10 mouse cellular contexts compared by ENCODE assay signal in the genomic region with DNA sequence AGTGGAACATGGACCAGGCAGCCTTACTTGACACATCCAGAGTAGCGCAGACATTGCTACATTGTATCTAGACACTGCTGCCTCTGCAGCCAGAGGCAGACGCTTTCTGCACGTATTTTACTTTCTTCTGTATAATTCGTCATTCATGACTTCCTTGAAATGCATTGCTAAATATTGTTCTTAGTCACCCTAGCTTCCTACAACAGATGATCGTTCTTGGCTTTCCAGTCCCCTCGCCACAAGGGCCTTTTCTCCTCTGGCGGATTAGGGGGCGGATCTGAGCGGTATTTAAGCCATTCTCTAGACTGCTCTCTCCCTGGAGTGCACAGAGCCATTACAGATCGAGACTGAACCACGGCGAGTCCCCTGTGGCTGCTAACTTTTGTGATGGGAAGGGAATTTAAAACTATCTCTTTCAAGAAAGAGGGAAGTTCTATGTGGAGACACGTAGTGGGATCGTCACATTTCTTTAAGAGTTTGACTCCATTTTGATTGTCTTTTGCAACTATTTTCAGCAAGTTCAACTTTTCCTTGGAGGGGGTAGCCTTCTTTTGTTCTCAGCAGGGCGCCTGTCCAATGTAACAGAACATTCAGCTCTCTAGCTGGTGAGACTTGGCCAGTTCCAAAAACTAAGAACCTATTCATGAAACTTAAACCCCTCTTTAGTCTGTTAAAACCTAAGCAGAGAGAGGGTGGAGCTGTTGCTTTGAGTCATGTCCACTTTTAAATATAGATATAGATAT. TPM values are rescaled to one million over a fixed set of nuclear protein-coding genes. Genes with fewer than 3 reads are reported as not detected.
DNase-seq lines count a peak whose midpoint lies in the region; ATAC-seq and TF ChIP-seq lines count a peak whose summit lies in the region.
"Had no signal": no experiment of that assay in that cellular context is flagged by ENCODE, and none has a peak within 500 bp of the region (broad histone marks: within the 10 kb centered on the region; RNA-seq: fewer than 3 reads in every experiment).

No protein-coding gene starts in this region.

- H3K4me2 ChIP-seq in kidney, embryonic 14.5 days (replicated peaks; ENCODE audit: low read depth, low read length), result no peak overlapping the region
- peak overlapping the region; percentile 21; the same call in 1 of the 2 replicates for H3K4me2 ChIP-seq in hindbrain, embryonic 13.5 days
- peak overlapping the region; percentile 30 for H3K4me2 ChIP-seq in midbrain, postnatal 0 days (ENCODE audit: low read depth, low read length, poor library complexity, severe bottlenecking)

- H3K4me3 ChIP-seq in kidney, adult 2 months (ENCODE audit: insufficient read depth, low read depth, low read length), result no peak overlapping the region
- H3K4me3 ChIP-seq in kidney, embryonic 14.5 days (ENCODE audit: low read length), result no peak overlapping the region
- no peak overlapping the region for H3K4me3 ChIP-seq in hindbrain, embryonic 13.5 days
- no peak overlapping the region for H3K4me3 ChIP-seq in midbrain, postnatal 0 days (ENCODE audit: low read depth, low read length)

- H3K27ac ChIP-seq in kidney, adult 2 months (ENCODE audit: insufficient read depth, low read depth, low read length), result peak overlapping the region; percentile 7; the same call in 1 of the 2 replicates
- no peak overlapping the region for H3K27ac ChIP-seq in kidney, embryonic 14.5 days (ENCODE audit: low read depth, low read length)
- 0 out of 2 replicates have a peak overlapping the region, but pooled peaks have one; percentile 8 for H3K27ac ChIP-seq in hindbrain, embryonic 13.5 days
- H3K27ac ChIP-seq in midbrain, postnatal 0 days (ENCODE audit: low read depth, low read length), result peak overlapping the region; percentile 14; the same call in 1 of the 2 replicates

- H3K9ac ChIP-seq in kidney, embryonic 14.5 days (ENCODE audit: low read depth, low read length), result no peak overlapping the region
- 0 out of 2 replicates have a peak overlapping the region, but pooled peaks have one; percentile 2 for H3K9ac ChIP-seq in hindbrain, embryonic 13.5 days
- no peak overlapping the region for H3K9ac ChIP-seq in midbrain, postnatal 0 days (replicated peaks; ENCODE audit: low read length, poor library complexity, severe bottlenecking)

- no peak for ATAC-seq in kidney, embryonic 14.5 days (ENCODE audit: low FRiP score, low TSS enrichment)
- ATAC-seq in hindbrain, embryonic 13.5 days (ENCODE audit: low FRiP score), result no peak
- 0 out of 2 replicates have a peak, but pooled peaks have one; percentile 47 for ATAC-seq in midbrain, postnatal 0 days (ENCODE audit: low FRiP score)

- no peak for TF ChIP-seq POLR2A in kidney, adult 2 months (IDR thresholded peaks at IDR 0.05; ENCODE audit: low read depth, low read length)

- 63% methylated on average over 15 of the region's 15 CpGs for WGBS in kidney, adult 2 months
- WGBS in kidney, embryonic 14.5 days, result 34% methylated on average over 15 of the region's 15 CpGs
- WGBS in hindbrain, embryonic 13.5 days, result 20% methylated on average over 15 of the region's 15 CpGs
- 10% methylated on average over 15 of the region's 15 CpGs for WGBS in midbrain, postnatal 0 days

- H3K9me3 ChIP-seq in kidney, embryonic 14.5 days (ENCODE audit: control insufficient read depth, low read length), result no peaks in the 10 kb centered on the region
- H3K9me3 ChIP-seq in hindbrain, embryonic 13.5 days, result no peaks in the 10 kb centered on the region
- no peaks in the 10 kb centered on the region for H3K9me3 ChIP-seq in midbrain, postnatal 0 days (ENCODE audit: low read length)

- DNase-seq in kidney, adult 2 months, result no peak
- DNase-seq in embryo, embryonic 11 days, result peak; percentile 56
- peak; percentile 46 for DNase-seq in midbrain, postnatal 0 days (ENCODE audit: low spot score)
- no peak for DNase-seq in T-cell, adult 2 months (ENCODE audit: low spot score)
- no peak for DNase-seq in cerebellum, postnatal 25 days
- no peak for DNase-seq in left cerebral cortex, postnatal 36 days (ENCODE audit: low spot score in 2 of 2)
- DNase-seq: right cerebral cortex, adult 18-20 months had no signal

- H3K27me3 ChIP-seq in kidney, adult 2 months (replicated peaks; ENCODE audit: control insufficient read depth, insufficient read depth, low read length), result no peaks in the 10 kb centered on the region
- no peaks in the 10 kb centered on the region for H3K27me3 ChIP-seq in kidney, embryonic 14.5 days (ENCODE audit: control insufficient read depth, insufficient read depth, low read length)
- no peaks in the 10 kb centered on the region for H3K27me3 ChIP-seq in hindbrain, embryonic 13.5 days
- no peaks in the 10 kb centered on the region for H3K27me3 ChIP-seq in midbrain, postnatal 0 days (ENCODE audit: insufficient read depth, low read length)

- H3K4me1 ChIP-seq in kidney, adult 2 months (ENCODE audit: control insufficient read depth, insufficient read depth, low read length), result no peaks in the 10 kb centered on the region
- peaks cover 18% of the 10 kb centered on the region for H3K4me1 ChIP-seq in kidney, embryonic 14.5 days (ENCODE audit: control insufficient read depth, insufficient read depth, low read length)
- H3K4me1 ChIP-seq in hindbrain, embryonic 13.5 days (replicated peaks), result peaks cover 28% of the 10 kb centered on the region
- peaks cover 9% of the 10 kb centered on the region for H3K4me1 ChIP-seq in midbrain, postnatal 0 days (ENCODE audit: insufficient read depth, low read length)

- no peaks in the 10 kb centered on the region for H3K36me3 ChIP-seq in kidney, adult 2 months (ENCODE audit: control insufficient read depth, insufficient read depth, low read length)
- H3K36me3 ChIP-seq in kidney, embryonic 14.5 days (ENCODE audit: control insufficient read depth, insufficient read depth, low read length), result no peaks in the 10 kb centered on the region
- H3K36me3 ChIP-seq in hindbrain, embryonic 13.5 days, result no peaks in the 10 kb centered on the region
- no peaks in the 10 kb centered on the region for H3K36me3 ChIP-seq in midbrain, postnatal 0 days (ENCODE audit: insufficient read depth, low read length)

- TF ChIP-seq CTCF in kidney, adult 2 months (conservative IDR thresholded peaks at IDR 0.05; ENCODE audit: insufficient read depth, insufficient read length, low read depth, low read length), result no peak
- no peak for TF ChIP-seq CTCF in midbrain, postnatal 0 days (IDR thresholded peaks at IDR 0.05)

- intact Hi-C loops in left cerebral cortex, postnatal 36 days (cut with DNase I), result no loop called here

RNA-seq across cellular contexts. Expression of gene Rgcc, which starts 10.6 kb away (rescaled TPM):
- 91.9 and 108 TPM in 2 replicates for polyA plus RNA-seq in kidney, adult 2 months (2012; rRNA removed)
- polyA plus RNA-seq in kidney, embryonic 14.5 days (2014; fragmentation: Nextera tagmentation; extraction: Ambion mirVana), result 22.7 and 26.0 TPM in 2 replicates
- 29.4 and 38.8 TPM in 2 replicates for polyA plus RNA-seq in hindbrain, embryonic 13.5 days (2015; fragmentation: Nextera tagmentation; extraction: Ambion mirVana)
- total RNA-seq in midbrain, postnatal 0 days (2014; rRNA removed), result 34.2 and 64.3 TPM in 2 replicates
- 29.9 and 40.6 TPM in 2 replicates for polyA plus RNA-seq in midbrain, postnatal 0 days (2015; fragmentation: Nextera tagmentation; extraction: Ambion mirVana)
- total RNA-seq in left cerebral cortex, postnatal 36 days (2021), result 10 to 100 TPM; 30.1 to 39.0 TPM

RNA-seq across cellular contexts. Expression of gene Zfp957, which starts 43.7 kb away (rescaled TPM):
- not detected in 2 replicates for polyA plus RNA-seq in kidney, adult 2 months (2012; rRNA removed)
- not detected in 2 replicates for polyA plus RNA-seq in kidney, embryonic 14.5 days (2014; fragmentation: Nextera tagmentation; extraction: Ambion mirVana)
- not detected in 2 replicates for polyA plus RNA-seq in hindbrain, embryonic 13.5 days (2015; fragmentation: Nextera tagmentation; extraction: Ambion mirVana)
- not detected in 2 replicates for total RNA-seq in midbrain, postnatal 0 days (2014; rRNA removed)
- polyA plus RNA-seq in midbrain, postnatal 0 days (2015; fragmentation: Nextera tagmentation; extraction: Ambion mirVana), result 0.07 TPM in 1 of 2 replicates, not detected in the other
- total RNA-seq in left cerebral cortex, postnatal 36 days (2021), result not detected
- total RNA-seq: left cerebral cortex, adult 8-10 months had no signal

Comparison
In these comparisons a context has a peak if more than half of its experiments do, and no peak if none do; other contexts are left out.
1. DNase-seq: peak in embryo, embryonic 11 days (single experiment) and midbrain, postnatal 0 days (single experiment); none in kidney, adult 2 months (single experiment), T-cell, adult 2 months (single experiment), cerebellum, postnatal 25 days (0 of 2) and left cerebral cortex, postnatal 36 days (0 of 2).